ENCODE assay signal across 14 mouse cellular contexts in genomic region chr2:3730744-3731143, GRCm38 (mm10).
DNase-seq lines count a peak whose midpoint lies in the region; TF ChIP-seq lines count a peak whose summit lies in the region.
"Had no signal": no experiment of that assay in that cellular context is flagged by ENCODE, and none has a peak within 500 bp of the region (broad histone marks: within the 10 kb centered on the region; RNA-seq: fewer than 3 reads in every experiment).

No protein-coding gene starts in this region.

- H3K27me3 ChIP-seq in kidney, adult 2 months (replicated peaks; ENCODE audit: control insufficient read depth, insufficient read depth, low read length) = no peaks in the 10 kb centered on the region

- no peak overlapping the region for H3K4me3 ChIP-seq in kidney, adult 2 months (ENCODE audit: insufficient read depth, low read depth, low read length)
- H3K4me3 ChIP-seq: midbrain, embryonic 10.5 days had no signal

- TF ChIP-seq POLR2A in kidney, adult 2 months (IDR thresholded peaks at IDR 0.05; ENCODE audit: low read depth, low read length) = no peak

- TF ChIP-seq CTCF in kidney, adult 2 months (conservative IDR thresholded peaks at IDR 0.05; ENCODE audit: insufficient read depth, insufficient read length, low read depth, low read length) = no peak

- intact Hi-C loops in left cerebral cortex, postnatal 14 days (cut with DNase I) = no loop called here

- DNase-seq in kidney, adult 2 months = no peak
- DNase-seq in kidney, adult 8-10 months = no peak
- peak; percentile 21 for DNase-seq in ES-CJ7 (ENCODE audit: low read depth, low spot score)
- peak; percentile 25 for DNase-seq in heart, postnatal 4 days
- DNase-seq in naive thymus-derived CD4-positive, alpha-beta T cell, adult 2 months (ENCODE audit: low read depth) = peak; percentile 67
- no peak for DNase-seq in MN1 (ENCODE audit: low spot score)
- DNase-seq in left cerebral cortex, postnatal 14 days (ENCODE audit: low spot score in 2 of 2) = no peak
- DNase-seq in spleen, postnatal 4 days (ENCODE audit: low spot score in 2 of 2) = no peak
- DNase-seq: adrenal gland, postnatal 25 days; cerebellum, adult 8-10 months; gastrocnemius, postnatal 36 days; kidney, adult 9 months; right cerebral cortex, postnatal 4 days had no signal

- H3K27ac ChIP-seq in kidney, adult 2 months (ENCODE audit: insufficient read depth, low read depth, low read length) = peak overlapping the region; percentile 100
- H3K27ac ChIP-seq: midbrain, embryonic 10.5 days had no signal

- H3K36me3 ChIP-seq in kidney, adult 2 months (ENCODE audit: control insufficient read depth, insufficient read depth, low read length) = no peaks in the 10 kb centered on the region

- 47% methylated on average over 10 of the region's 10 CpGs for WGBS in kidney, adult 2 months

- H3K4me1 ChIP-seq in kidney, adult 2 months (ENCODE audit: control insufficient read depth, insufficient read depth, low read length) = peaks cover 43% of the 10 kb centered on the region

Comparison
In these comparisons a context has a peak if more than half of its experiments do, and no peak if none do; other contexts are left out.
1. DNase-seq: peak in ES-CJ7 (single experiment), heart, postnatal 4 days (single experiment) and naive thymus-derived CD4-positive, alpha-beta T cell, adult 2 months (single experiment); none in kidney, adult 2 months (single experiment), kidney, adult 8-10 months (0 of 2), MN1 (single experiment), left cerebral cortex, postnatal 14 days (0 of 2) and spleen, postnatal 4 days (0 of 2).